Mouse (Mus musculus) heart, postnatal 0 days (tissue): Measurements from ENCODE around the gene Eif4enif1. TPM values are rescaled to one million over a fixed set of nuclear protein-coding genes. Genes with fewer than 3 reads are reported as not detected.

Experiments used
- ATAC-seq: fragments of 200-750 bp; cut with Nextera tagmentation; 2 replicates; pipeline ENCODE4 v1.8.0; 2017; ENCODE audit warnings: low read depth, moderate number of reproducible peaks, moderate library complexity; ENCODE audit not compliant: insufficient read depth
- DNase-seq: peaks from one replicate; pipeline ENCODE4 v3.0.0-alpha.2; 2016; ENCODE audit warnings: low spot score
- H3K27ac ChIP-seq: fragments of 300-500 bp; sonication (generic); 2 replicates; pipeline ENCODE4 v1.5.1; 2014; ENCODE audit warnings: low read depth, mild to moderate bottlenecking
- H3K27me3 ChIP-seq: fragments of 300-500 bp; sonication (generic); 2 replicates; pipeline ENCODE4 v1.6.1; 2014; ENCODE audit warnings: low read length, mixed read lengths; ENCODE audit not compliant: control insufficient read depth, insufficient read depth
- H3K36me3 ChIP-seq: fragments of 300-500 bp; sonication (generic); replicated peaks from 2 replicates; pipeline ENCODE4 v1.6.1; 2014; ENCODE audit warnings: low read length, mixed read lengths; ENCODE audit not compliant: control insufficient read depth, insufficient read depth
- H3K4me1 ChIP-seq: fragments of 300-500 bp; sonication (generic); 2 replicates; pipeline ENCODE4 v1.6.1; 2014; ENCODE audit warnings: antibody characterized with exemption; ENCODE audit not compliant: control insufficient read depth, insufficient read depth
- H3K4me2 ChIP-seq: fragments of 300-500 bp; sonication (generic); 2 replicates; pipeline ENCODE4 v1.6.1; 2014; ENCODE audit warnings: low read depth, mild to moderate bottlenecking, low read length, moderate library complexity
- H3K4me3 ChIP-seq: fragments of 300-500 bp; sonication (generic); 2 replicates; pipeline ENCODE4 v1.5.1; 2014; ENCODE audit warnings: low read depth, low read length
- H3K9ac ChIP-seq: fragments of 300-500 bp; sonication (generic); replicated peaks from 2 replicates; pipeline ENCODE4 v1.6.1; 2014; ENCODE audit warnings: low read depth, low read length, mixed read lengths
- H3K9me3 ChIP-seq: fragments of 300-500 bp; sonication (generic); replicated peaks from 2 replicates; pipeline ENCODE4 v1.6.1; 2016; ENCODE audit warnings: low read length; ENCODE audit not compliant: control insufficient read depth
- CTCF ChIP-seq: IDR thresholded peaks from 2 replicates; pipeline ENCODE4 v1.5.1; 2016; ENCODE audit warnings: antibody characterized with exemption, control low read depth, low read depth
- EP300 ChIP-seq: IDR thresholded peaks from 2 replicates; pipeline ENCODE4 v1.6.1; 2016; ENCODE audit warnings: antibody characterized with exemption, low read depth
- WGBS: fragments of 180-500 bp; shearing (Covaris S2); extraction: QIAGEN DNeasy Blood & Tissue Kit; methylation state at CpG from one replicate; pipeline ENCODE4 v1.1.7; 2014; 5-methylcytosine and 5-hydroxymethylcytosine counted together
- polyA plus RNA-seq: library from polyadenylated mRNA; unstranded; fragments of >200 nt; fragmentation: Nextera tagmentation; extraction: Ambion mirVana; gene quantifications from 2 replicates; pipeline ENCODE4 v1.2.1, GENCODE M21; 2015
- total RNA-seq: library from RNA; depleted of rRNA; stranded (reverse); fragments of >200 nt; gene quantifications from 2 replicates; pipeline ENCODE4 v1.2.3, GENCODE M21; 2014; ENCODE audit warnings: low replicate concordance

Eif4enif1 gene
- total and polyA plus RNA-seq, 2 experiments from 2014 or later = 19.0 to 34.4 TPM

GRCm38 (mm10) chr11:3288521-3289301 is 86.5 kb downstream of the Eif4enif1 start, which contains the start of gene Patz1:
Patz1 (plus strand) TSS chr11:3288874.
- peak within 1 kb of the TSS; percentile 69 for H3K9ac ChIP-seq
- H3K4me3 ChIP-seq = peak within 1 kb of the TSS; percentile 68
- TF ChIP-seq EP300 (no peak), CTCF (no peak)
- no peaks in the 10 kb centered on the region for H3K9me3 ChIP-seq
- under 1% methylated on average over 41 of the region's 41 CpGs for WGBS
- peak within 1 kb of the TSS; percentile 97 for H3K4me2 ChIP-seq
- no peaks in the 10 kb centered on the region for H3K27me3 ChIP-seq
- DNase-seq (peak; percentile 44), ATAC-seq (peak; percentile 21)
- peak within 1 kb of the TSS; percentile 98 for H3K27ac ChIP-seq
- H3K36me3 ChIP-seq = peaks cover 8% of the 10 kb centered on the region; the same call in 1 of the 2 replicates
- peaks cover 32% of the 10 kb centered on the region for H3K4me1 ChIP-seq

GRCm38 (mm10) chr11:3289302-3289802 is 87.2 kb downstream of the Eif4enif1 start:
- no peak for TF ChIP-seq EP300
- no peak for TF ChIP-seq CTCF
- Histone ChIP-seq H3K27ac (peak overlapping the region; percentile 98), H3K9ac (peak overlapping the region; percentile 69), H3K27me3 (no peaks in the 10 kb centered on the region), H3K4me2 (peak overlapping the region; percentile 97), H3K36me3 (peaks cover 14% of the 10 kb centered on the region), H3K9me3 (no peaks in the 10 kb centered on the region), H3K4me1 (peaks cover 33% of the 10 kb centered on the region), H3K4me3 (peak overlapping the region; percentile 68)
- peak; percentile 80 for ATAC-seq
- peak; percentile 85 for DNase-seq
- 0% methylated on average over 17 of the region's 40 CpGs for WGBS

GRCm38 (mm10) chr11:3289803-3290639 is 87.8 kb downstream of the Eif4enif1 start:
- DNase-seq (peak; percentile 83), ATAC-seq (peak; percentile 67)
- no peaks in the 10 kb centered on the region for H3K9me3 ChIP-seq
- peak overlapping the region; percentile 98 for H3K27ac ChIP-seq
- H3K36me3 ChIP-seq = peaks cover 20% of the 10 kb centered on the region
- peak; percentile 24 for TF ChIP-seq CTCF
- peak; percentile 56; the same call in 1 of the 2 replicates for TF ChIP-seq EP300
- peaks cover 33% of the 10 kb centered on the region for H3K4me1 ChIP-seq
- peak overlapping the region; percentile 68 for H3K4me3 ChIP-seq
- WGBS = under 1% methylated on average over 77 of the region's 92 CpGs
- H3K27me3 ChIP-seq = no peaks in the 10 kb centered on the region
- H3K4me2 ChIP-seq = peak overlapping the region; percentile 97
- peak overlapping the region; percentile 69 for H3K9ac ChIP-seq

GRCm38 (mm10) chr11:3290640-3291310 is 88.6 kb downstream of the Eif4enif1 start:
- Histone ChIP-seq H3K36me3 (peaks cover 27% of the 10 kb centered on the region), H3K4me2 (peak overlapping the region; percentile 97), H3K9ac (peak overlapping the region; percentile 69), H3K27me3 (no peaks in the 10 kb centered on the region), H3K4me1 (peaks cover 33% of the 10 kb centered on the region), H3K9me3 (no peaks in the 10 kb centered on the region), H3K27ac (peak overlapping the region; percentile 98), H3K4me3 (peak overlapping the region; percentile 68)
- WGBS = 1% methylated on average over 50 of the region's 50 CpGs
- TF ChIP-seq CTCF (no peak), EP300 (no peak)
- ATAC-seq (no peak), DNase-seq (peak; percentile 33)
